ENCODE assay signal across 8 mouse cellular contexts in the genomic region with DNA sequence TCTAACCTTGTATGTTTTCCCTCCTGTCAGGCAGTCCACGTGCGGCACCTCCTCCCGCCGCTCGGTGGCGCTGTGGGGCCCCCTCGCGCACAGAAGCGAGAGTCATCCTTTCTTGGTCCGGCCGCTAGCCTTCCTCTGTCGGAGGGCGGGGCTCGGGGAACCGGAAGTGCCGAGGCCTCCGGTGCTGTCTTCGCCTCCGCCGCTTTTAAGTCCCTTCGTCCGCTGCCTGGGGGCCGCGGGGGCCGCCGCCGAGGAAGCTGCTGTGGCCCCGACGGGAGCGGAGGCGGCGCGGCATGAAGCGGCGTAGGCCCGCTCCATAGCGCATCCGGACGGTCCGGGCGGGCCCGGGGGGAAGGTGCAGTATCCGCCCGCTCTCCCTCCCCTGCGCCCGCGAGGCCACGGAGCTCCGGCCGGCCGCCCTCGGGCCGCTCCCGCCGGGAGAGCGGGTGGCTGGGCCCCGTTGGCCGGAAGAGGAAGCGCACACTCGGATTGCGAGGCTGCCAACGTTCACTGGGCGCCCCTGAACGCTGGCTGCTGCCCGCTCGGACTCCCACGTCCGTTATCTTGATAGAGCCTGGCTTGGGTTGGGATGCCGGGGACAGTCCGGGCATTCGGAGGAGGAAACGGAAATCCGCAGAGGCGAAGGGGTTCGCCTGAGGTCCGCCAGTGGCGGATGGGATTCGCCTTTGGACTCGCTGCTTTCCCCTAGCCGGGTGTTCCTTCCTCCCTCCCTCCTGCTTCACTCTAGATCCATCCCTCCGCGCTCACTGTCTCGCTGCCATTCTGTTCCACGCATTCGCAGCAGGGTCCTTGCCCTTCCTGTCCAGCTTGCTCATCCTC. TPM values are rescaled to one million over a fixed set of nuclear protein-coding genes. Genes with fewer than 3 reads are reported as not detected.
DNase-seq lines count a peak whose midpoint lies in the region; ATAC-seq and TF ChIP-seq lines count a peak whose summit lies in the region.

TSS of gene Dpp8 (plus strand) at position 146 of the 840 bp plus-strand sequence.

- peak within 1 kb of the TSS; percentile 89 for H3K27ac ChIP-seq in embryonic facial prominence, embryonic 14.5 days (replicated peaks; ENCODE audit: low read depth, low read length)
- peak within 1 kb of the TSS; percentile 86 for H3K27ac ChIP-seq in limb, embryonic 14.5 days (replicated peaks; ENCODE audit: low read depth, low read length)
- H3K27ac ChIP-seq in midbrain, postnatal 0 days (ENCODE audit: low read depth, low read length) = peak within 1 kb of the TSS; percentile 95

- peak; percentile 96 for ATAC-seq in embryonic facial prominence, embryonic 14.5 days (ENCODE audit: low read depth)
- ATAC-seq in limb, embryonic 14.5 days (ENCODE audit: low FRiP score, low read depth) = peak; percentile 93
- ATAC-seq in midbrain, postnatal 0 days (ENCODE audit: low FRiP score) = peak; percentile 94

- H3K27me3 ChIP-seq in embryonic facial prominence, embryonic 14.5 days (replicated peaks; ENCODE audit: control insufficient read depth, insufficient read depth, low read length) = no peaks in the 10 kb centered on the region
- no peaks in the 10 kb centered on the region for H3K27me3 ChIP-seq in limb, embryonic 14.5 days (ENCODE audit: control insufficient read depth, insufficient read depth, low read length)
- H3K27me3 ChIP-seq in midbrain, postnatal 0 days (ENCODE audit: insufficient read depth, low read length) = no peaks in the 10 kb centered on the region

- peaks cover 6% of the 10 kb centered on the region for H3K4me1 ChIP-seq in embryonic facial prominence, embryonic 14.5 days (ENCODE audit: control insufficient read depth, insufficient read depth, low read length)
- peaks cover 5% of the 10 kb centered on the region; the same call in 1 of the 2 replicates for H3K4me1 ChIP-seq in limb, embryonic 14.5 days (ENCODE audit: control insufficient read depth, insufficient read depth, low read length)
- peaks cover 7% of the 10 kb centered on the region; the same call in 1 of the 2 replicates for H3K4me1 ChIP-seq in midbrain, postnatal 0 days (ENCODE audit: insufficient read depth, low read length)

- peak within 1 kb of the TSS; percentile 99 for H3K4me3 ChIP-seq in embryonic facial prominence, embryonic 14.5 days (ENCODE audit: low read depth, low read length)
- peak within 1 kb of the TSS; percentile 91 for H3K4me3 ChIP-seq in limb, embryonic 14.5 days (replicated peaks; ENCODE audit: low read length)
- peak within 1 kb of the TSS; percentile 94 for H3K4me3 ChIP-seq in midbrain, postnatal 0 days (ENCODE audit: low read depth, low read length)

- H3K9me3 ChIP-seq in embryonic facial prominence, embryonic 14.5 days (ENCODE audit: control insufficient read depth, low read length) = no peaks in the 10 kb centered on the region
- no peaks in the 10 kb centered on the region for H3K9me3 ChIP-seq in limb, embryonic 14.5 days (ENCODE audit: control insufficient read depth, low read length)
- no peaks in the 10 kb centered on the region for H3K9me3 ChIP-seq in midbrain, postnatal 0 days (ENCODE audit: low read length)

- H3K9ac ChIP-seq in embryonic facial prominence, embryonic 14.5 days (ENCODE audit: low read depth, low read length) = peak within 1 kb of the TSS; percentile 98
- H3K9ac ChIP-seq in limb, embryonic 14.5 days (ENCODE audit: low read depth, low read length, severe bottlenecking) = peak within 1 kb of the TSS; percentile 93
- peak within 1 kb of the TSS; percentile 99 for H3K9ac ChIP-seq in midbrain, postnatal 0 days (replicated peaks; ENCODE audit: low read length, poor library complexity, severe bottlenecking)

- 0 out of 2 replicates have a peak, but pooled peaks have one; percentile 41 for TF ChIP-seq POLR2A in limb, embryonic 14.5 days (IDR thresholded peaks at IDR 0.05; ENCODE audit: borderline replicate concordance, extremely low read depth, insufficient read depth, insufficient read length)

- under 1% methylated on average over 42 of the region's 85 CpGs for WGBS in embryonic facial prominence, embryonic 14.5 days
- WGBS in limb, embryonic 14.5 days = under 1% methylated on average over 66 of the region's 85 CpGs
- under 1% methylated on average over 72 of the region's 85 CpGs for WGBS in midbrain, postnatal 0 days

- H3K4me2 ChIP-seq in embryonic facial prominence, embryonic 14.5 days (ENCODE audit: low read depth, low read length) = peak within 1 kb of the TSS; percentile 61
- peak within 1 kb of the TSS; percentile 50 for H3K4me2 ChIP-seq in limb, embryonic 14.5 days (replicated peaks; ENCODE audit: low read depth, low read length, severe bottlenecking)
- peak within 1 kb of the TSS; percentile 70 for H3K4me2 ChIP-seq in midbrain, postnatal 0 days (ENCODE audit: low read depth, low read length, poor library complexity, severe bottlenecking)

- peak; percentile 99 for TF ChIP-seq CTCF in midbrain, postnatal 0 days (IDR thresholded peaks at IDR 0.05)

- peak; percentile 92 for DNase-seq in 3T3-L1 (ENCODE audit: low read depth, low spot score)
- peak; percentile 88 to 90 for DNase-seq in adrenal gland, postnatal 4 days (ENCODE audit: low spot score in 2 of 2)
- DNase-seq in embryonic facial prominence, embryonic 14.5 days (ENCODE audit: low spot score) = peak; percentile 96
- DNase-seq in heart, adult 8-10 months (ENCODE audit: low spot score) = peak; percentile 91
- peak; percentile 96 for DNase-seq in kidney, adult 9 months
- peak; percentile 90 for DNase-seq in limb, embryonic 14.5 days (ENCODE audit: low spot score)
- peak; percentile 95 for DNase-seq in midbrain, postnatal 0 days (ENCODE audit: low spot score)
- peak; percentile 90 to 95 for DNase-seq in spleen, postnatal 14 days (ENCODE audit: low spot score in 2 of 2)

- H3K36me3 ChIP-seq in embryonic facial prominence, embryonic 14.5 days (ENCODE audit: control insufficient read depth, insufficient read depth, low read length) = peaks cover 9% of the 10 kb centered on the region
- H3K36me3 ChIP-seq in limb, embryonic 14.5 days (ENCODE audit: control insufficient read depth, insufficient read depth, low read length) = peaks cover 26% of the 10 kb centered on the region
- H3K36me3 ChIP-seq in midbrain, postnatal 0 days (ENCODE audit: insufficient read depth, low read length) = no peaks in the 10 kb centered on the region; the same call in 1 of the 2 replicates

RNA-seq across cellular contexts. Expression of gene Dpp8, which starts in this region (rescaled TPM):
- total RNA-seq in adrenal gland, postnatal 4 days (2021) = 10 to 100 TPM; 94.2 to 94.8 TPM
- polyA plus RNA-seq in embryonic facial prominence, embryonic 14.5 days (2014; fragmentation: Nextera tagmentation; extraction: Ambion mirVana) = 31.7 and 32.2 TPM in 2 replicates
- total RNA-seq in heart, adult 8-10 months (2022) = 10 to 100 TPM; 52.8 to 59.9 (median 58.2) TPM
- 52.3 and 61.5 TPM in 2 replicates for polyA plus RNA-seq in limb, embryonic 14.5 days (2012; rRNA removed)
- polyA plus RNA-seq in limb, embryonic 14.5 days (2014; fragmentation: Nextera tagmentation; extraction: Ambion mirVana) = 29.1 and 30.3 TPM in 2 replicates
- total RNA-seq in midbrain, postnatal 0 days (2014; rRNA removed) = 86.9 and 105 TPM in 2 replicates
- 26.2 and 28.1 TPM in 2 replicates for polyA plus RNA-seq in midbrain, postnatal 0 days (2015; fragmentation: Nextera tagmentation; extraction: Ambion mirVana)

Comparison
In these comparisons a context has a peak if more than half of its experiments do, and no peak if none do; other contexts are left out.
1. Peak in every context shown above with its lines: DNase-seq, ATAC-seq, H3K4me3 ChIP-seq and H3K27ac ChIP-seq.